Mouse (Mus musculus) right cerebral cortex, postnatal 14 days (tissue): ENCODE data around the gene Mosmo.
"Not testable (repeated sequence)": the region's sequence is repeated elsewhere in the genome, so short reads cannot be mapped to it uniquely, and the experiment has no call there.

Experiments used
- DNase-seq: peaks from one replicate; pipeline ENCODE4 v3.0.0; 2022

The Mosmo gene

GRCm38 (mm10) chr7:120712071-120712470 lies 34.7 kb downstream of the Mosmo start:
- DNase-seq = no peak

DNA sequence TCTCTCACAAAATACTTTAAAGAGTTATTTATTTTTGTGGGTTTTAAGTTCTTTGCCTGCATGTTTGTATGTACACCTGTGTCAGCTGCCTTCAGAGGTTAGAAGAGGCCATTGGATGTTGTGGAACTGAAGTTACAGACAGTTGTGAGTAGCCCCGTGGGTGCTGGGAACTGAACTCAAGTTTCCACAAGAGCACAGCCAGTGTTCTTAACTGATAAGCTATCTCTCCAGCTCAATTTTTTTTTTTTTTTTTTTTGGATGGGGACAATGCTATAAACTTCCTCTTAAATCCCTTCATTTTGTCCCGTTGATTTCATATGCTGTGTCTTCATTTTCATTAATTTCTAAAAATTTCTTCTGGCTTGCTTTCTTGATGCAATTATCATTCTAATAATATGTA lies 35.8 kb downstream of the Mosmo start:
- DNase-seq = no peak

DNA sequence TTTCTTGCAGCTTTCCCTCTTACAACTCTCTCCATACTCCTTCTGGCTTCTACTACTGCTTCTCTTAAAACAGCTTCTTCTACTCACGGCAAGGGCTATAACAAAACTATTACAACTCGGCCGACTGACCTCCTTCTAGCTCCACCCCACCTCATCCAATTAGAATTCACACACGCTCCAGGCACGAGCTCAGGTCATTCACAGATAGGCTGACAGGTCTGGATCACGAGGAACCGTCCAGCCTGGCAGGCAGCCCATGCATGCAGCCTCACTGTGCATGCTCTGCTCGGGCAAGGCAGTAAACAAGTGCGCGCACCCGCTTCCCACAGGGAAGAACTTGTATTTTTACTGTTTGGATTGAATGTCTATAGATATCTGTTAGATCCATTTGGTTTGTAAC lies 36.5 kb downstream of the Mosmo start:
- DNase-seq = not testable (repeated sequence)

- no peak for DNase-seq
Observed at GRCm38 (mm10) chr7:120717261-120717660, 39.8 kb downstream of the Mosmo start.

DNA sequence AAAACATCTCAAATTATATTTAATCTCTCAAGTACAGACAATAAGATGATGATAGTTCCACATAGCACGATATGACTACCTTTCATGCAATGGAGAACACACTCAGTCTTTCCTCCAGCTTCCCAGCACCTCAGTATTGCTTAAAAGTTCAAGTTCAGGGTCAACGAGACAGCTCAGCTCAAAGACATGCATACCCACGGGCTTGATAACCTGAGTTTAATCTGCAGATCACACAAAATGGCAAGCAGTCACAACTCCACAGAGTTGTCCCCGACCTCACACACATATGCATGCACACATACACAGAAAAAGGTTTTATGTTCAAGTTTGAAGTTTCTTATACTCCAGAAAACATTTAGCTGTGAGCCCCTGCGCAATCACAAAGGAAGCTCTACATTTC lies 43.6 kb downstream of the Mosmo start:
- no peak for DNase-seq

DNA sequence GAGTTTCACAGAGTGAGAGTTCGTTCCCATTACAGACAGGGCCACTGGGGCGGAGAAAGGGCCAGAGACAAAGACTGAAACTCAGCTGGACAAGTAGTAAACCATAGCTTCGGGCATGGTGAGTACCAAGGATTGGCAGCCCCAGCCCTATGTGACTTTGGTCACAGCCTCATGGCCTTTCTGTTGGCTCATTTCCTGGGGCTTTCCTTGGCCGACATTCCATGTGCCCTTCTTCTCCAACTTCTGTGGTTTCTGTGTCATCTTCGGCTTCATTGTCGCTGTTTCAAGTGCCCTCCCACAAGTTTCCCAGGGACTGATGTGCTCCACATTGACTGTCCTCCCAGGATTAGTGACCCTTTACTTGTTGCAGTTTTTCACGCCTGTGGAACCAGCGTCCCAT lies 44.0 kb downstream of the Mosmo start:
- no peak for DNase-seq

DNA sequence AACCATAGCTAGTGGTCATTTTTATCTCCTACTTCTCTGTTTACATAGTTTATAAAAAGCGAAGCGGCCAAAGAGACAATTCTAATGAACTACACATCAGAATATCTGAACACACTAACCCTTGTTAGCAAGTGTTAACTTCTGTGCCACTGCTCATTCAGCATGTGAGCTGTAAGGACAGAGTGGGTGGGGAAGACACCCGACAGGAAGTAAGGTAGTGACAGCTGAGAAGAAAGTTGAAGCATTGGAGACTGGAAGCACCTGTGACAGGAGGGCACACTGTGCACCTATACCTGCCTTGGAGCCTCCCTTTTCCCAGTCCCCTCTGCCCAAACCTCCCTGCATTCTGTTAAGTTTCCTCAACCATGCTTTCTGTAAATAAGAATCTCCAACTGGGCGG lies 44.6 kb downstream of the Mosmo start:
- no peak for DNase-seq

DNA sequence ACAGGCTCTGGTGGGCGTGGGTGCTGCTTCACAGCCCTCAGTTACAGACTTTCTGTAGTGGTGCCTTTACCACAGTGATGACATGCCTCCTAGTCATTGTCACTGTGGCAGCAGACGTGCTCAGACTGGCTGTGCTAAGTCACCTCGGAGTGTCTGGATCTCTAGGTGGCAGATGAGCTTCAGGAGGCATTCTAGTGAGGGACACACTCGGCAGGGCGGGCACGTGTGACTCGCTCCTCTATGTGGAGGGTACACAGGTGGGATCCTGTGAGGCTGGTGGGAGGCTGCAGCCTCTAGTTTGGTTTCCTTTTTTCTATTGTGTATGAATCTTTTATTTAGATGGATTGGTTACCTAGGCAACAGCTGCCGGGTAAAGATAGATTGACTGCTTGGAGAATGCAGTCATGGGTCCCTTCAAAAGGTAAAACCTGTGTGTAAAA lies 45.4 kb downstream of the Mosmo start:
- DNase-seq = peak; percentile 13

- DNase-seq = no peak
Observed at GRCm38 (mm10) chr7:120727581-120727980, 50.2 kb downstream of the Mosmo start.

- no peak for DNase-seq
Observed at GRCm38 (mm10) chr7:120729635-120730034, 52.2 kb downstream of the Mosmo start.

- DNase-seq = no peak
Observed at GRCm38 (mm10) chr7:120732906-120733305, 55.5 kb downstream of the Mosmo start.

DNA sequence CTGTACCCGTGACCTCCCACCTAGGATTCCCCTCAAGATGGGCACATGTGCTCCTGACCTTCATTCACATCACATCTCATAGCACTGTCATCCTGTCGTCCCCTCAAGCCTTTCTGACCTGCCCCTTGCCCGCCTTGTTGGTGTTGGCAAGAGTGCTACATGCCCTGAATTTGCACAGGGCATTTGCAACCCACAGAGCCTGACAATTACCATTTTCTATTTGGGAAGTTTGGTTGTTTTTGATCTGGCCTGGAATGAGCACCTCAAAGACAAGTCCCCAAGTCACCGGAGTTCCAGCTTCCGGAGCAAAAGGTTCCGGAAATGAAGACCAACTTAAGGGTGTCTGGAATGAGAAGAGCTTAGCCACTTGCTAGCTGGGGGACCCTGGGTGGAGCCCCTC lies 61.6 kb downstream of the Mosmo start, which contains the start of gene Vwa3a:
Gene Vwa3a (plus strand): TSS at position 301 of the 400 bp plus-strand sequence.
- no peak for DNase-seq

DNA sequence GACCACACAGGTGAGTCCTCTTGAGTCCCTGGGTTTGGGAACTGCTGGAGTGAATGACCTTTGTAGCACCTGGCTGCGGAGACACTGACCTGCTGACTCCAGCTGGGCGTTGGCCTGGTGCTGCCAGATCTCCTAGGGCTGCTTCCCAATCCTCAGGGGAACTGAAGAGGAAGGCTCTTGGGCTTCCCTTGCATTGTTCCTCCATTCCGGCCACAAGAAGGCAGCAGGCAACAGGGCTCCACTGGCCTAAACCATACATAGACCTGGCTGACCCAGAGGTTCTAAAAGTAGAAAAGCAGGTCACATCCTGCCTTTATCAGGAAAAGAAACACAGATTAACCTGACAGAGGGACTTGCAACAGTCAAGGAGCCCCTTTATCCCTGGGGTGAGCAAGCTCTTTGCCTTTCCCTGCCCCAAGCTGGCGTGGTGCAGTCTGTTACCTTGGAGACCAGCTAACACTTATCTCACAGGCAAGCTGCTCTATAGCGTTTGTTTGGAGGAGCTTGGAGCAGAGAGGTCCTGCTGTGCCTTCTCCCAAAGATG lies 62.2 kb downstream of the Mosmo start:
- DNase-seq = peak; percentile 27

DNA sequence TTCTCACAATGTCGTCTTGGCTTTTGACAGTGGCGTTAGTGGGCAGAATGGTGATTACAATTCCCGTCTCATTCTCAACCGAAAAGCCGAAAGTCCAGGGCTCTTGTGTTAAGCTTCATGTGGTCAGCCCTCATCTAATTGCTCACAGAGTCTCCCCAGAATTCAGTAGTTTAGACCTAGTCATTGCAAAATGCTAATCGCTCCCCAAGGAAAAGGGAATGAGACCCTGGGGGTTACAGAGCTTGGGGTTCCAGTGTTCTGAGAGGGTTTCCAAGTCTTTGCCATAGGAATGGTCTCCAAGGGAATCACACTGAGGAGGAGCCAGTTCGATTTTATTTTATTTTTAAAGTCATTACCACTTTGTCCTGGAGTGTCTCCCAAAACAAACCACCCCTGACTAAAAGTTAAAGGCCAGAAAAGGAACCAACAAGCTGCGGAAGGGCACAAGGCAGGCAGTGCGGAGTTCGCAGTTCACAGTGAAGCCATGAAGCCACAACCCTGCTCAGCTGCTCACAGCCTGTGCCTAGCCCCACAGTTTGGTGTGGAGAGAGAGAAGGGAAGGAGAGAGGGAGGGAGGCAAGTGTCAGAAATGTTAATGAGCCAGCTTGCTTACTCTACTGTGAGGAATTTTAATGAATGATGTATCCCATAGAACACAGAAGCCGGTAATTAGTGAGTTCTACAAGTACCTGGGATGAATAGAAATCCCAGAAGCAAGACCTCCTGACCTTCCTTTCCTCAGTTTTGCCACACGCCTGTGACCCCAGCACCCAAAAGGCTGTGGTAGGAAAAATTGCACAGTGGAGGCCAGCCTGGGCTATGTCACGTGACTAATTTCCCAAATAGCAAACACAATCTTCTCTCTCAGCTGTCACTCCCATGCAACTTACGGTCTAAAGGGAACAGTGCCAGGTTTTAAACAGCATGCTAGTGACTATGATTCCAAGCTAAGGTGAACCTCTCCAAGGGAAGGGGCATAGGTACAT lies 66.2 kb downstream of the Mosmo start:
- no peak for DNase-seq

- no peak for DNase-seq
Observed at GRCm38 (mm10) chr7:120744606-120745005, 67.2 kb downstream of the Mosmo start.

- DNase-seq = no peak
Observed at GRCm38 (mm10) chr7:120746029-120746428, 68.6 kb downstream of the Mosmo start.

DNA sequence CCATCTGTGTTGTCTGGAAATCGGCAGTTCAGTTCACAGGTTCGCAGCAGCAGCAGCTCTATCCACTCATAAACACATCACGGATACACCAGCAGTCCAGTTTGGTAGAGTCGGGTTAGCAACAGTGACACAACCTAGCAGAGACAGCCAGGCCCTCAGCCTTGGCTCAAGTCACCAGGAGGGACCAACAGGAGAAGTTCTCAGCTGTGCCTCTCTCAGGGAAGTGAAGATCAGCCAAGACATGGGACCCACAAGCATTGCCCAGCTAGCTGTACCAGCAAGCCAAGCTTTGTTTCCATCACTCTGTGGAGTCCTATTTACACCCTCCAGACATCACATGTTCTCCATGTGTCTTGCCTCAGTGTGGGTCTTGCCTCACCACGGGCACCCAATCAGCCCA lies 69.4 kb downstream of the Mosmo start:
- no peak for DNase-seq

- no peak for DNase-seq
Observed at GRCm38 (mm10) chr7:120748478-120748877, 71.1 kb downstream of the Mosmo start.

DNA sequence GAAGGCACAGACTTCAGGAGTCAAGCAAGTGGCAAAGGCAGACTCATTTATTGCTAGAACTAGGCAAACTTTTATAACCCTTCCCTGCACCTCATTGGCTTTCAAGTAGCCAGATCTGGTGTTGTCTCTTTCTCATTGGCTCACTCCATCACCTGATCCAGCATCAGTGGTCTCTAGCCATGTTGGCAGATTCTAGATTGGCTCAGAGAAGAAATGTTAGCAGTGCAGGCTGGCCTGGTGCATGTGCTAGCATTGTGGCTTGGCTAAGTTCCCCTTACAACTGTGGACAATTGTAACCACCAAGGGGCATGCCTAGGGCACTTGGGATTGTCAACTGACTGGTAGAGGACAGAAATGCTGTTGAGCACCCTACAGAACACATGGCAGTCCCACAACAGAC lies 73.9 kb downstream of the Mosmo start:
- DNase-seq = no peak

GRCm38 (mm10) chr7:120751906-120752305 lies 74.5 kb downstream of the Mosmo start:
- no peak for DNase-seq

DNA sequence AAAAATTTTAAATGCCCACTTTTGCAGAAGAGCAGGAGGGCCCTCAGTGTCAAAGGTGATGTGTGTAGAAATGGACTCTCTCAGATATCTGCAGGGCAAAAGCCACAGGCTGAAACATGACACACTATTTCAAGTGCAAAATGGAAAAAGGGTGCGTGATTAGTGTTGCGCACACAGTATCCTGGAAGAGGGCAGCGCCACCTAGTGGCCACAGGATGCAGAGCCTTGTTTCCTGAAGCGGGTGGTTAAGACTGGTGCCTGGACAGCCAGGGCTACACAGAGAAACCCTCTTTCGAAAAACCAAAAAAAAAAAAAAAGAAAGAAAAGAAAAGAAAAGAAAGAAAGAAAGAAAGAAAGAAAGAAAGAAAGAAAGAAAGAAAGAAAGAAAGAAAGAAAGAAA lies 77.3 kb downstream of the Mosmo start:
- peak; percentile 89 for DNase-seq

- DNase-seq = no peak
Observed at GRCm38 (mm10) chr7:120767369-120767768, 90.0 kb downstream of the Mosmo start.

DNA sequence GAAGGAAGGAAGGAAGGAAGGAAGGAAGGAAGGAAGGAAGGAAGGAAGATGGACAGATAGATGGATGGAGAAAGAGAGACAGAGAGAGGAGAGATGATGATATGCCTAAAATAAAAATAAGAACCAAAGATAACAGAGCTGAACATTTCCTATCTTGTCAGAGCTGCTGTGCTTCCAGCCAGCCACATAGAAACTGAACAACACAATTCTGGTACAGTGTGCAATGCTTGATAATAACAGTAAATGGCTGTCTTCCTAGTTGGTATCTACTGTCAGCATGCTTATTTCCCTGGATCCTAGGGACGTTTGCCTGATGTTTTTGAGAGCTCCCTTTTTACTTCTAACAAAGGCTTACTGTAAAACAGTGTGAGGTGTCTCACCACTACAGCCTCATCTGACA lies 94.0 kb downstream of the Mosmo start:
- DNase-seq = no peak

DNA sequence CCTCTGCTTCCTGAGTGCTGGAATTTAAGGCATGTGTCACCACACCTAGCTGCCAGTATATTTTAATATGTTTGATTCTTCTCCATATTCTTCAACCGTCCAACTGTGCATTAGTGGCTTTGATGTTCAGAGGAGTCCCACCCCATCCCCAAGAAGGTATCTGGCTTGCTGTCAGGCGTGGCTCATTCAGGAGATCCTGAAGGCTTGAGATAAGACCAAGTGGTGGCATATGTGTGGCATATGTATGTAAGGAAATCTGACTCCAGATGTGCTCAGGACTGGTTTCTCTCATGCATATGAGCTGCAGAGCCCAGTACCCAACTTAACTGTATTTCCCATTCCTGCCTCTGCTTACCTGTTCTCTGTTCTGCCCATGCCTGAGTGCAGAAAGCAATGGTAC lies 100.6 kb downstream of the Mosmo start:
- DNase-seq = no peak
